Mouse (Mus musculus) adrenal gland, adult 18-20 months (tissue): ENCODE data around the gene Rps6ka5. TPM values are rescaled to one million over a fixed set of nuclear protein-coding genes. Genes with fewer than 3 reads are reported as not detected.

Experiments
- DNase-seq, 2 experiments: peaks; one replicate each; pipeline ENCODE4 v3.0.0; 2021 to 2022; ENCODE audit warnings: low spot score in 2 of 2
- total RNA-seq, 2 experiments: library from RNA; stranded (reverse); gene quantifications; 1 replicate in 1 of 2; 2 replicates in 1 of 2; pipeline ENCODE4 v1.2.3; 2021

Gene Rps6ka5
- total RNA-seq, 2 experiments from 2014 or later: 2.9 to 6.5 TPM

GRCm38 (mm10) chr12:100670647-100671199 is 56.1 kb downstream of the Rps6ka5 start:
- DNase-seq: no peak

DNA sequence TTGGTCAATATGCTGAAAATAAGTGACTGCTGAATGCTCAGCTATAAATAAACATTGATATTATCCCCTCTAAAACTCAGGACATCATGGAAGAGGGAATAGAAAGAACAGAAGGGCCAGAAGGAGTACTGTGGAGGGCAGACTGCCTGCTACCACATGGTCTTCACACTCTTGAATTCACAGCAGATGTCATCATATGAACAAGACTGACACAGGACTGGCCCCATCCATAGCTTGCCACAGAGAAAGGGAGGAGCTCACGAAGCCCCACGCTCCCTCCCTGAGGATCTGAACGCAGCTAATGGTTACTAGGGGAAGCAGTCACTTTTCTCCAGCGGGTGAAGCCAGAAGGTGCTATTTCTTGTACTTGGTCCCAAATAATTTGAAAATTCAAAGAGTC is 61.5 kb downstream of the Rps6ka5 start:
- DNase-seq: no peak

GRCm38 (mm10) chr12:100660076-100660475 is 66.7 kb downstream of the Rps6ka5 start:
- DNase-seq: no peak

GRCm38 (mm10) chr12:100655972-100656371 is 70.8 kb downstream of the Rps6ka5 start:
- DNase-seq: no peak

DNA sequence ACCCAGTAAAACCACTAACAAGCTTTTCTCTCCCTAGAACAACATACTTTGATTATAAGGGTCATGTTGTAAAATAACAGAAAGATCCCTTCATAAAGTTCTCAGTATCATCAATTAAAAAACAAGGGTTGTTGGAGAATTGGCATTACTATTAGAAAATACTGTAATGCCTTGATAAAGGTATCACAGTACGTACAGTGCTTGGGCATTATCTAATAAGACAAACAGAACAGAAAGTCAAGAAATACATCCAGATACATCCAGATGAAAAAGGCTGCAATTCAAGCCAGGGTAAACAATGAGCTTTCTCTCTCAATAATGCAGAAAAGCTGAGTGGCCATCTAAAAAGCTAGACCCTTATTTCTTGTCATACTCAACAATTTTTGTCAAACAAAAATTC is 84.8 kb downstream of the Rps6ka5 start:
- DNase-seq: no peak

DNA sequence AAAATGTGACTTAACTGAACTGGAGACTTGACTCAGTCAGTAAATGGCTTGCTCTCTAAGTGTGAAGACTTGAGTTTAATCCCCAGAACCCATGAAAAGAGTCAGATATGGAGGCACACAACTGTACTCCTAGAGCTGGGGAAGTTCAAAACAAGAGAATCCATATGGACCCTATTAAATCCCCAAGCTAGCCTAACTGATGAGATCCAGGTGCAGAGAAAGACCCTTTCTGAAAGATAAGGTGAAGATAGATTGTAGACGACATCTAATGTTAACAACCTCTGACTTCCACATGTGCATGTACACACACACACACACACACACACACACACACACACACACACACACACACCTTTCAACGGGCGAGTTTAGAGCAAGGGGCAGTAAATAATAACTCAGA is 86.1 kb downstream of the Rps6ka5 start:
- no peak for DNase-seq

DNA sequence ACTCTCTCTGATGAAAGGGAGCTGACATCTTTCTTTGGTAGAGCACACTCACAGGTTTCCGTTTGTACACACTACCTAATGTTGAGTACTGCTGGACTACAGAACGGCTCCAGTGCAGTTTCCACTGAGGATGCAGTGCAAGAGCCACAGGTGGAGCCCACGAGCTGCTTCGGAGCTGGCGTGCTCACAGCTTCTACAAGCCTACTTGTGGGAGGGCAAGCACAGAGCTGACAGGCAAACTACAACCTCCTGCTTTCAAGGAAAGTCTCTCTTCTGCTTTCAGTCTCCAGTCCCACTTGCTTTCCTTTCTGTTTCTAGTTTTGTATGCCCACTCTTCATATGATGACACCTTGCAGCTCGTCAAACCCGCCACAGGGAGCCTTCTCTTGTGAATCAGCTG is 87.1 kb downstream of the Rps6ka5 start:
- no peak for DNase-seq

DNA sequence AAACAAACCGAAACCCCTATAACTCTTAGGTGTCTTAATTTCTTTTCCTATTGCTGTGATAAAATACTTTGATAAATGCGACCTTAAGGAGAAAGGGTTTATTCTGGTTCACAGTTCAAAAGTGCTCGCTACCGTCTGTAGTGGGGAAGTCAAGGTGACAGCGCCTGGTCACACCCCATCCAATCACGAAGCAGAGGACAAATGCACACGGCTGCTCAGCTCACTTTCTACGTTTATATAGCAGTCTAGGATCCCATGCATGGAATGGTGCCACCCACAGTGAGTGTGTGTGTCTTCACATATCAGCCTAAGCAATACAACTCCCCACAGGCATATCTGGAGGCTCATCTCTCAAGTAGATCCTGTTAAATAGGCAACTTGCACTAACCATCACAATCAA is 88.9 kb downstream of the Rps6ka5 start:
- no peak for DNase-seq

GRCm38 (mm10) chr12:100636733-100637132 is 90.0 kb downstream of the Rps6ka5 start:
- no peak for DNase-seq

GRCm38 (mm10) chr12:100636299-100636633 is 90.5 kb downstream of the Rps6ka5 start:
- DNase-seq: no peak

DNA sequence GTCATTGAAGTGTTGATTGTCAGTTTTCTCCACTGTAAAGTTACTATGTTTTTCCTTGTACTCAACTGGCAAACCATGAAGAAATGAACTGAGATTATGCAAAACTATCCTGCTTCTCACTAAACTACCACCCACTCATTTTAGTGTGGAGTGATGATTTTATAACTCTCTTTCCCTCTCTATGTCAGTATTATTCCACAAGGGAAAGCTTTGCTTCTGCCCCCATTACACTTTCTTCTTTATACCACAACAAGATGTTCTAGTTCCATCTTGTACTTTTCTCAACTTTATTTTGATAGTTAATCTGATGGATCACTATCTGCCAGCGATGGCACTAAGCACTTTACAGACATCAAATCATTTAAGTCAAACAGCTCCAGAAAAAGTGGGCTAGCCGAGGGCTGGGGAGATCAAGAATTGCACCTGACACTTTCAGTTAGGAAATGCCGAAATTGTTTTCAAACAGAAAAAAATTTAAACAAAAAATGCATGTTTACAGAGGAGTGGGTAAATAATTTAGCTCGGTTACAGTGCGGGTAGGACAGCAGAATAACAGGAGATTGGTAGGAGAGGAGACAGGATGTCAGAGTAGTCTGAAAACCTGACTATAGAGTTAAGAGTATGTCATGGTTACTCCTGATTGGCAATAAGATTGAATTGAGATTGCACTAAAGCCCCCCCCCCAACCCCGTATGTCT is 91.0 kb downstream of the Rps6ka5 start:
- no peak for DNase-seq

DNA sequence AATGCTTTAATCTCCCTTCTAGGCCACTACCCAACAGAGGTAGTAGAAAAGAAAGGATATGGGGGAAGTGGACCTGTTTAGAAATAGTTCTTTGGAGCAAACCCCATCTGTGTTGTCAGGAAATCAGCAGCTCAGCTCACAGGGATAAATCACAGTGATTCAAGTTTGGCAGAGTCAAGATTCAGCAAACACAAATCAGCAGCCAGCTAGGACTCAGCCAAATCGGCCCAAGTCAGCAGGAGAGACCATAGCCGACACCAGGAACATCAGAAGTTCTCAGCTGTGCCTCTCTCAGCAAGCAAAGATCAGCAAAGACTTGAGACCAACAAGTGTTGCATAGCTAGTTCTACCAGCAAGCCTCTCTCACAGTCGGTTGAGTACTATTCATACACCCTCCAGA is 93.6 kb downstream of the Rps6ka5 start:
- DNase-seq: no peak

DNA sequence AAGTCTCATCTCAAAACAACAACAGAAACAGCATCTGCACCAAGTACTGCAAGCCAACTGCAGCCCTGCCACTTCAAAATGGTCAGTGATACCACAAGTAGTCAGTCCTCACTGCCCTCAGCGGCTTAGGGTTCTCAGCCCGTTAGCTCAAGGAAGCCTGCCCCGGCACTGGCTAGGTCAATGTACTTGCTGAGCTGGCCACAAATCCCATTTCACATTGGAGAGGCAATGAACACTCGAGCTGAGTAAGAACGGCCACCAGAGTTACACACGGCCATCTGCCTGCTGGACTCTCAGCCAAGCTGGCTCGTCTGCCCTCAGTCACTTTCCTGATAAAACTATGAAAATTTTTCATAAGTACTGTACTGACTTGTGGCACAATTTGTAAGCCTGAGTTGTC is 95.5 kb downstream of the Rps6ka5 start:
- DNase-seq: no peak

DNA sequence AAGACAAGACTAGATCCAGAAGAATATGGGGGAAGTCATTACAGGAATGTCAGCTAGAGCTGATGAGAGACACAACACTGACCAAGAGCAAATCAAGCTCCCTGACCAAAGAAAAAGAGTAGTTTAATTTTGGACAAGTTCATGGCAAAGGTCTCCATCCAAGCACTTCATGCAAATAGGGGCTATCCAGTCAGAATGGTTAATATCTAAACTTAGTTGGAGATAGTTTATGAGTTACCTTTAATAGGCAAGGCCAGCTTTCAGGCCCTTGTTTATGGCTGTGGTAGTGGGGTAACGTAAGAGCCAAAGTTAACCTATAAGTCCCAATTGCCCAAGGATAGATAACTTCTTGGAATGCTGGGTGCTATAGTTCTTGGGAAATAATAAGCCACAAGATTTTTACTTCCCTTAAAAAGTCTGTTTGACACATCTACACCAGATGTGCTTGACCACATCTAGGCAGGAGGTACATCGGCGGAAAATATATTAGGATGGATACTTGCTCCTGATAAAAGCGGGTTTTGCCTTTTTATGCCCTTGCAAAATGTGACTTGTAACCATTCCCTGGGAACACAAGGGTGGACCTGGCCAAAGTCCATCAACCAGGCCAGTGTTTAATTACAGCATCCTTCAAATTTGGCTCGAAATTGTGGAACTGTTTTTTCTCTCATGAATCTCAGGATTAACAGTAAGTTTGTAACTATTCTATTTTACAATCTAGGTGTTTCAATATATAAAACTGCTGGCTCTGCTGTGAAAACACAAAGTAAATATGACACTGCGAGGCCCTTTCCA is 97.5 kb downstream of the Rps6ka5 start:
- no peak for DNase-seq

DNA sequence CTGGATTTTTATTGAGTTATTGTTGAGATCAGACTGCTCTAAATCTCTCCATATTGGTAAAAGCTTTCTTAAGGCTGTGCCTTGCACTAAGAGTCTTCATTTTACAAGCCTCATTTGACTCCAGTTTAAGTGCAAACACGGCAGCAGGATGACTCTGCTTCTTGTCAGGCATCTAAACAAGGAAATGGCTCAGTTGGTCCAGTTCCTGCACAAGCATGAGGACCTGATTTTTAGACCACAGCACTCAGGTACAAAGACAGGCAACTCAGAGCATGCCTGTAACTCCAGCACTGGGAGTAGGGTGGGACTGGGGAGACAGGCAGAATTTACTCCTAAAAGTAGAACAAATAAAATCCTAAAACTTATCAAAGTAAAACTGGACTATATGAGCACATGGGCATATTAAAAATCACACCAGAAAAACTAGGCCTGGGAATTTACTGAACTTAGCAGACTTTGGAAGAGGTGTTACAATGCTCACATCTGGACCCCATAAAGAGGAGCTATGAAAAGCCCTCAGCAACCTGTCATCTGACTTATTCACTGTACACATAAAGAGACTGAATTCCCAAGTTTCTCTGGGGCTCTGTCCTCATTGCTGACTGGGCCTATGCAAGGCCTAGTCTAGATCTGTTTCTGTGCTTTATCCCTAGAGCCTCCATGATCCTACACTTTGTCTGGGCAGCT is 99.6 kb downstream of the Rps6ka5 start:
- no peak for DNase-seq

GRCm38 (mm10) chr12:100626273-100626990 is 100.4 kb downstream of the Rps6ka5 start:
- DNase-seq: no peak

DNA sequence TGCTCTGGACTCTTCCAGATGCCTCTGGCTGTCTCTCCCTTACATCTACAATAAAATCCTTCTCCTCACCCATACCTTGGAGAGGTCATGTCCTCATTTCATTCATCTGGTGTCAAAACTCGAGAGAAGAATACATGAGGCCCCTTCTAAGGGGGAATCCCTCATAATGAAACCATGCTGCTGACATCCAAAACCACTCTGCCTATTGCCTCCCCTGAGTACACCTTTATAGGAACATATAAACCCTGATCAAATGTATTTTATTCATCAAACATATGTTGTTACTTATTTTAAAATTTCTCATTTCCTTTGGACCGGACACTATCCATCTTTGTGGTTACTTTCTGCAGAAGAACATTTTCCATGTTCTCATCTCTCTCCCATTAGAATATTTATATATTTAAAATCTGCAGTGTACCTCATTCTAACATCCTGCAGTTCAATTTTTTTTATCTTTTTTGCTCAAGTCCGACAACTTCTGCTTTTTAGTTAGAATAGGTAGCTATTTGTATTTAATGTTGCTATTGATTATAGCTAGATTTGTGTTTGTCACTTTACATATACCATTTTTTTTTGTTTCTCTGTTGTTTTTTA is 101.8 kb downstream of the Rps6ka5 start:
- DNase-seq: no peak

- no peak for DNase-seq
These were observed 111.5 kb downstream of the Rps6ka5 start for GRCm38 (mm10) chr12:100615251-100615650.

DNA sequence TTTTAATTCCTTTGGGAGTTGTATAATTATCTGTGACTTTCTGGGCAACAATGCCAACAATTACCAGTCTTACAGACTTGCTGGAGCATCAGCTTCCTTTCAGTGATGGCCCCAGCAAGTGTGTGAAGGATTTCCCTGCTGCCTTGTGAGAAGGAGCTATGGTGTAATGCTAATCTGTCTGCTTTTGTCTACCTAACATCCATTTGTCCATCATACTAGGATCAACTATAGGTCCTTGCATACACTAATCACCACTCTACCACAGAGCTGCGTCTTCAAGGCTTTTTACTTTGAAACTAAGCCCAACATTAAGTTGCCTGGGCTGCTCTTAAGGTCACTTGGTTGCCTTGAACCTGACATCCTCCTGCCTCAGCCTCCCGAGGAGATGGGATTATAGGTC is 112.9 kb downstream of the Rps6ka5 start:
- DNase-seq: no peak

DNA sequence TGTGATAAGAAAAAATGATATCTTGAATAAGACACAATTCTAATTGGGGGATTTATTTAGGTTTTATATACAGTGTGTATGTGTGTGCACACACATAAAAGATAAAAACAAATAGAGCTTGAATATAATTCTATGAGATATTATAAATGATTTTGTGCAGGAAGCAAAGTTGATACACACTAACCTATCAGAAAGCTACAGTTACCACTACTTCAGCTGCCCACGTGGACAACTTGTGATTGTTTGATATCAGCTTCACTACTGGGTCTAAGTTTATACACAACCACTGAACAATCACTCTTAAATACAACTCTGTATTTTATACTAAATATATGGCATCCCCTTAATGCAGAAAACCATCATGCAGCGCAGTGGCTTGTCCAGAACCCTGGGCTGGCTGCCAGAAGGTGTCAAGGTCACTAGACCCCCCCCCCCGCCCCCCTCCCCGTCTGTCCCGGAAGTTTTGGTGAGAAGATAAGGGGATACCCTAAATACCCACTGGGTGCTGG is 113.5 kb downstream of the Rps6ka5 start:
- no peak for DNase-seq

- DNase-seq: no peak
These were observed 117.0 kb downstream of the Rps6ka5 start for GRCm38 (mm10) chr12:100609766-100610165.
